Mouse (Mus musculus) bone marrow macrophage, adult 2 months (primary cell): ENCODE results near the gene Atg9a.

Experiments used
- CTCF ChIP-seq: IDR thresholded peaks from 2 replicates; pipeline ENCODE4 v1.5.1; 2012; ENCODE audit warnings: low read depth, mild to moderate bottlenecking, low read length, moderate library complexity
- POLR2A ChIP-seq: IDR thresholded peaks from 2 replicates; pipeline ENCODE4 v1.6.1; 2012; ENCODE audit warnings: mild to moderate bottlenecking, low read depth, low read length, borderline replicate concordance

GRCm38 (mm10) chr1:75182160-75182559 lies 9.8 kb downstream of the Atg9a start:
- TF ChIP-seq CTCF = 0 out of 2 replicates have a peak, but pooled peaks have one; percentile 11
- TF ChIP-seq POLR2A = no peak
